14 mouse cellular contexts compared by ENCODE assay signal in genomic region chr7:144102222-144102980, GRCm38 (mm10).
A peak's percentile ranks its signal among the peaks of the same experiment; 100 is the strongest.
DNase-seq lines count a peak whose midpoint lies in the region.
"Had no signal": no experiment of that assay in that cellular context is flagged by ENCODE, and none has a peak within 500 bp of the region (broad histone marks: within the 10 kb centered on the region; RNA-seq: fewer than 3 reads in every experiment).

No protein-coding gene starts in this region.

- intact Hi-C loops in left cerebral cortex, postnatal 14 days (cut with DNase I), result loop anchor here (5.0 kb wide), 1 partner anchor 70 kb away; no protein-coding TSS in a partner anchor

- DNase-seq in frontal cortex, postnatal 36 days (ENCODE audit: low spot score in 2 of 2), result peak; percentile 16 to 42
- no peak for DNase-seq in frontal cortex, postnatal 14 days (ENCODE audit: low spot score in 2 of 2)
- peak; percentile 20 for DNase-seq in kidney, postnatal 14 days
- no peak for DNase-seq in kidney, adult 18-20 months
- DNase-seq in ZHBTc4 (ENCODE audit: low read depth, low spot score), result peak; percentile 32
- DNase-seq in left cerebral cortex, postnatal 14 days (ENCODE audit: low spot score in 2 of 2), result peak; percentile 30 to 59
- DNase-seq in cerebellum, adult 9-10 months, result no peak
- no peak for DNase-seq in liver
- DNase-seq: adrenal gland, postnatal 10 days; cerebellum, adult 2 months; heart, postnatal 36 days; liver, postnatal 0 days; right cerebral cortex, postnatal 4 days; thymus, postnatal 36 days had no signal

Comparison
In these comparisons a context has a peak if more than half of its experiments do, and no peak if none do; other contexts are left out.
1. DNase-seq: peak in frontal cortex, postnatal 36 days (2 of 2), kidney, postnatal 14 days (single experiment), ZHBTc4 (single experiment) and left cerebral cortex, postnatal 14 days (2 of 2); none in frontal cortex, postnatal 14 days (0 of 2), kidney, adult 18-20 months (single experiment), cerebellum, adult 9-10 months (single experiment) and liver (single experiment).